Mouse (Mus musculus): ENCODE data around the gene Trpm3. TPM values are rescaled to one million over a fixed set of nuclear protein-coding genes. Genes with fewer than 3 reads are reported as not detected.

The Trpm3 gene
- polyA plus RNA-seq, 1 experiment from 2014 or later = 17.5 TPM

GRCm38 (mm10) chr19:22338927-22339326 is 200.1 kb downstream of the Trpm3 start:
- H3K27me3 ChIP-seq (replicated peaks; ENCODE audit: control insufficient read depth, insufficient read depth, low read length) = no peaks in the 10 kb centered on the region
- no peak overlapping the region for H3K4me2 ChIP-seq (ENCODE audit: low read length)
- no peak overlapping the region for H3K9ac ChIP-seq (replicated peaks; ENCODE audit: low read depth, low read length)
- no peak overlapping the region for H3K27ac ChIP-seq (ENCODE audit: low read length)
- no peaks in the 10 kb centered on the region for H3K4me1 ChIP-seq (replicated peaks; ENCODE audit: control insufficient read depth, insufficient read depth, low read length)
- ATAC-seq = no peak
- no peaks in the 10 kb centered on the region for H3K9me3 ChIP-seq (ENCODE audit: control insufficient read depth, low read length)
- 65% methylated on average over 8 of the region's 8 CpGs for WGBS
- no peak overlapping the region for H3K4me3 ChIP-seq (replicated peaks; ENCODE audit: low read length)
- no peaks in the 10 kb centered on the region for H3K36me3 ChIP-seq (ENCODE audit: control insufficient read depth, insufficient read depth)

- no peaks in the 10 kb centered on the region; the same call in 1 of the 2 replicates for H3K4me1 ChIP-seq (replicated peaks; ENCODE audit: control insufficient read depth, insufficient read depth, low read length)
- no peak overlapping the region for H3K4me3 ChIP-seq (replicated peaks; ENCODE audit: low read length)
- WGBS = 55% methylated on average over 14 of the region's 14 CpGs
- no peak overlapping the region for H3K9ac ChIP-seq (replicated peaks; ENCODE audit: low read depth, low read length)
- no peaks in the 10 kb centered on the region for H3K27me3 ChIP-seq (replicated peaks; ENCODE audit: control insufficient read depth, insufficient read depth, low read length)
- H3K9me3 ChIP-seq (ENCODE audit: control insufficient read depth, low read length) = no peaks in the 10 kb centered on the region
- H3K36me3 ChIP-seq (ENCODE audit: control insufficient read depth, insufficient read depth) = no peaks in the 10 kb centered on the region
- peak; percentile 62 for ATAC-seq
- H3K4me2 ChIP-seq (ENCODE audit: low read length) = peak overlapping the region; percentile 33
- no peak overlapping the region for H3K27ac ChIP-seq (ENCODE audit: low read length)
Observed at GRCm38 (mm10) chr19:22354037-22354541, 215.2 kb downstream of the Trpm3 start.

GRCm38 (mm10) chr19:22386890-22387289 is 248.0 kb downstream of the Trpm3 start:
- Histone ChIP-seq H3K27ac (ENCODE audit: low read length) (no peak overlapping the region), H3K27me3 (replicated peaks; ENCODE audit: control insufficient read depth, insufficient read depth, low read length) (no peaks in the 10 kb centered on the region), H3K9me3 (ENCODE audit: control insufficient read depth, low read length) (no peaks in the 10 kb centered on the region), H3K4me3 (replicated peaks; ENCODE audit: low read length) (no peak overlapping the region), H3K9ac (replicated peaks; ENCODE audit: low read depth, low read length) (no peak overlapping the region), H3K36me3 (ENCODE audit: control insufficient read depth, insufficient read depth) (no peaks in the 10 kb centered on the region), H3K4me2 (ENCODE audit: low read length) (no peak overlapping the region), H3K4me1 (replicated peaks; ENCODE audit: control insufficient read depth, insufficient read depth, low read length) (no peaks in the 10 kb centered on the region)
- WGBS = 85% methylated on average over 3 of the region's 3 CpGs
- no peak for ATAC-seq

DNA sequence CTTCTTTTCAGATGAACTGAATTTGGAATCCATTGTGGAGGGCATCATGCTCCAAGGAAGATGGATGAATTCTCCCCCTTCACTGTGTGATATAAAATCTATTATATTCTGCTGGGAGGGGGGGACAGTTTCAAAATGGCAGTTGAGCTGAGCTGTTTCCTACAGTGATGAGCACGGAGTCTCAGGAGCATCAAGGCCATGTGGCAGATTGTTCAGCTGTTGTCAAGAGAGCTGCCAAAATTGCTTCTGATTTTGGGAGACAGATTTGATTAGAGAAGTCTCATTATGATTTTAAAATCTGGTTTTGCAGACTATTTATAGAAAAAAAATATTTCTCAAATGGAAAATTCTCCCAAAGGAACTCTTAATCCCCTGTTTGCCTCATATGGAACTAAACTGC is 255.9 kb downstream of the Trpm3 start:
- Histone ChIP-seq H3K4me1 (replicated peaks; ENCODE audit: control insufficient read depth, insufficient read depth, low read length) (no peaks in the 10 kb centered on the region), H3K4me3 (replicated peaks; ENCODE audit: low read length) (no peak overlapping the region), H3K27me3 (replicated peaks; ENCODE audit: control insufficient read depth, insufficient read depth, low read length) (no peaks in the 10 kb centered on the region), H3K4me2 (ENCODE audit: low read length) (no peak overlapping the region), H3K9me3 (ENCODE audit: control insufficient read depth, low read length) (no peaks in the 10 kb centered on the region), H3K36me3 (ENCODE audit: control insufficient read depth, insufficient read depth) (no peaks in the 10 kb centered on the region), H3K9ac (replicated peaks; ENCODE audit: low read depth, low read length) (no peak overlapping the region), H3K27ac (ENCODE audit: low read length) (no peak overlapping the region)
- peak; percentile 59 for ATAC-seq
- 62% methylated on average over 1 of the region's 1 CpGs for WGBS

- WGBS = 89% methylated on average over 3 of the region's 3 CpGs
- no peaks in the 10 kb centered on the region for H3K27me3 ChIP-seq (replicated peaks; ENCODE audit: control insufficient read depth, insufficient read depth, low read length)
- H3K4me3 ChIP-seq (replicated peaks; ENCODE audit: low read length) = no peak overlapping the region
- H3K36me3 ChIP-seq (ENCODE audit: control insufficient read depth, insufficient read depth) = no peaks in the 10 kb centered on the region
- H3K4me1 ChIP-seq (replicated peaks; ENCODE audit: control insufficient read depth, insufficient read depth, low read length) = no peaks in the 10 kb centered on the region
- no peaks in the 10 kb centered on the region for H3K9me3 ChIP-seq (ENCODE audit: control insufficient read depth, low read length)
- no peak overlapping the region for H3K27ac ChIP-seq (ENCODE audit: low read length)
- ATAC-seq = no peak
- no peak overlapping the region for H3K4me2 ChIP-seq (ENCODE audit: low read length)
- no peak overlapping the region for H3K9ac ChIP-seq (replicated peaks; ENCODE audit: low read depth, low read length)
Observed at GRCm38 (mm10) chr19:22404049-22404448, 265.2 kb downstream of the Trpm3 start.

DNA sequence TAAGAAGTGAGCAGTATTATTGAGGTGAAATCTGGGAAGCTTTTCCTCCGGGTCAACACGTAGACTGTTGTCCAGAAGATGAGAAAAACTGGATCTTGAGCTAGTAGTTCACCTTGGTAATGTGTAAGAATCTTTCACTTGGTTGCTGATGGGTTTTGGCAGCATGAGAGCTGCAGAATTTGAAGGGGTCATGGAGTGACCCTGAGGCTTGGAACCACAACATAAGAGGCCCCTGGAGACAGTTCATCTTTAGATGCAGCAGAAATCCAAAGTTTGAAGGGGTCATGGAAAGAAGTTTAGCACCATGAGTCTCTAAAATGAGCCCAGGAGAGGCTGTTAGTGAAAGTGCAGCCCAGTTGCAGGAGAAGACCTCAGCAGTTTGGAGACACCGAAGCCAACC is 279.4 kb downstream of the Trpm3 start:
- Histone ChIP-seq H3K27ac (ENCODE audit: low read length) (no peak overlapping the region), H3K4me3 (replicated peaks; ENCODE audit: low read length) (no peak overlapping the region), H3K9ac (replicated peaks; ENCODE audit: low read depth, low read length) (no peak overlapping the region), H3K9me3 (ENCODE audit: control insufficient read depth, low read length) (no peaks in the 10 kb centered on the region), H3K27me3 (replicated peaks; ENCODE audit: control insufficient read depth, insufficient read depth, low read length) (no peaks in the 10 kb centered on the region), H3K4me1 (replicated peaks; ENCODE audit: control insufficient read depth, insufficient read depth, low read length) (no peaks in the 10 kb centered on the region), H3K4me2 (ENCODE audit: low read length) (no peak overlapping the region), H3K36me3 (ENCODE audit: control insufficient read depth, insufficient read depth) (no peaks in the 10 kb centered on the region)
- WGBS = 93% methylated on average over 3 of the region's 3 CpGs
- ATAC-seq = no peak

DNA sequence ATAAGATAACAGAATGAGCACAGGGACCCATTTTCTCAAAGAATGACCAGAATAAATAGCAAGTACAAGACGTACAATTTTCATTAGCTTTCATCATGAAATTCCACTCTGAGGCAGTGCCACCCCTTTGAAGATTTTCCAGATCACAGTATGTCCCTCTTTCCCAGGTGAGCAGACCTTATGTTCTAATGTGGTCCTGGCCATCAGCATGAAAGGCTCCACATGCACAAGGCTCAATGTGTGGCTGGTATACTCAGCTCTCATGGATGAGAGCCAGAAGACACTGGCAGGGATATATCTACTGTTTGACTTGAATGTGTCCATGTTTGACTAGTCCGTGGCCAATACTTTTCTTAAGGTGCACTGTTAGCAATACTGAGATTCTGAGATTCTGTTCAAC is 298.4 kb downstream of the Trpm3 start:
- no peak overlapping the region for H3K9ac ChIP-seq (replicated peaks; ENCODE audit: low read depth, low read length)
- H3K4me3 ChIP-seq (replicated peaks; ENCODE audit: low read length) = no peak overlapping the region
- WGBS = 90% methylated on average over 2 of the region's 2 CpGs

GRCm38 (mm10) chr19:22447418-22448339 is 308.8 kb downstream of the Trpm3 start:
- peak; percentile 75 for ATAC-seq
- Histone ChIP-seq H3K4me1 (replicated peaks; ENCODE audit: control insufficient read depth, insufficient read depth, low read length) (peaks cover 4% of the 10 kb centered on the region), H3K27ac (ENCODE audit: low read length) (peak overlapping the region; percentile 52; the same call in 1 of the 2 replicates), H3K9ac (replicated peaks; ENCODE audit: low read depth, low read length) (peak overlapping the region; percentile 66), H3K36me3 (ENCODE audit: control insufficient read depth, insufficient read depth) (no peaks in the 10 kb centered on the region), H3K4me2 (ENCODE audit: low read length) (peak overlapping the region; percentile 84), H3K27me3 (replicated peaks; ENCODE audit: control insufficient read depth, insufficient read depth, low read length) (no peaks in the 10 kb centered on the region), H3K9me3 (ENCODE audit: control insufficient read depth, low read length) (no peaks in the 10 kb centered on the region), H3K4me3 (replicated peaks; ENCODE audit: low read length) (peak overlapping the region; percentile 45)
- WGBS = 2% methylated on average over 18 of the region's 18 CpGs

More for the DNA sequence above, 298.4 kb downstream of the Trpm3 start:
- Histone ChIP-seq H3K4me1 (replicated peaks; ENCODE audit: control insufficient read depth, insufficient read depth, low read length) (no peaks in the 10 kb centered on the region), H3K4me2 (ENCODE audit: low read length) (no peak overlapping the region), H3K27ac (ENCODE audit: low read length) (no peak overlapping the region), H3K9me3 (ENCODE audit: control insufficient read depth, low read length) (no peaks in the 10 kb centered on the region), H3K36me3 (ENCODE audit: control insufficient read depth, insufficient read depth) (no peaks in the 10 kb centered on the region), H3K27me3 (replicated peaks; ENCODE audit: control insufficient read depth, insufficient read depth, low read length) (no peaks in the 10 kb centered on the region)
- no peak for ATAC-seq

- peak; percentile 59 for ATAC-seq
- Histone ChIP-seq H3K36me3 (ENCODE audit: control insufficient read depth, insufficient read depth) (no peaks in the 10 kb centered on the region), H3K9me3 (ENCODE audit: control insufficient read depth, low read length) (no peaks in the 10 kb centered on the region), H3K4me2 (ENCODE audit: low read length) (peak overlapping the region; percentile 84), H3K4me1 (replicated peaks; ENCODE audit: control insufficient read depth, insufficient read depth, low read length) (peaks cover 4% of the 10 kb centered on the region), H3K4me3 (replicated peaks; ENCODE audit: low read length) (peak overlapping the region; percentile 45), H3K27ac (ENCODE audit: low read length) (peak overlapping the region; percentile 52; the same call in 1 of the 2 replicates), H3K9ac (replicated peaks; ENCODE audit: low read depth, low read length) (peak overlapping the region; percentile 66), H3K27me3 (replicated peaks; ENCODE audit: control insufficient read depth, insufficient read depth, low read length) (no peaks in the 10 kb centered on the region)
- WGBS = 22% methylated on average over 20 of the region's 20 CpGs
Observed at GRCm38 (mm10) chr19:22448340-22449288, 309.8 kb downstream of the Trpm3 start.
